Mouse (Mus musculus) heart, embryonic 16.5 days (tissue): ENCODE data around the gene Hmga2. TPM values are rescaled to one million over a fixed set of nuclear protein-coding genes. Genes with fewer than 3 reads are reported as not detected.

ENCODE experiments used
- ATAC-seq: fragments of 200-750 bp; cut with Nextera tagmentation; replicated peaks from 2 replicates; pipeline ENCODE4 v1.8.0; 2017; ENCODE audit warnings: moderate number of reproducible peaks; ENCODE audit not compliant: insufficient read depth, low FRiP score; ENCODE audit errors: extremely low read depth
- H3K27ac ChIP-seq: fragments of 300-500 bp; sonication (generic); 2 replicates; pipeline ENCODE4 v1.5.1; 2014; ENCODE audit warnings: mild to moderate bottlenecking, low read length, control low read depth, moderate library complexity
- H3K27me3 ChIP-seq: fragments of 300-500 bp; sonication (generic); 2 replicates; pipeline ENCODE4 v1.6.1; 2014; ENCODE audit warnings: low read length, mixed read lengths; ENCODE audit not compliant: control insufficient read depth, insufficient read depth
- H3K36me3 ChIP-seq: fragments of 300-500 bp; sonication (generic); 2 replicates; pipeline ENCODE4 v1.6.1; 2014; ENCODE audit not compliant: control insufficient read depth, insufficient read depth
- H3K4me1 ChIP-seq: fragments of 300-500 bp; sonication (generic); 2 replicates; pipeline ENCODE4 v1.6.1; 2014; ENCODE audit warnings: low read length, mixed read lengths; ENCODE audit not compliant: control insufficient read depth, insufficient read depth
- H3K4me2 ChIP-seq: fragments of 300-500 bp; sonication (generic); 2 replicates; pipeline ENCODE4 v1.6.1; 2014; ENCODE audit warnings: low read depth, mild to moderate bottlenecking, control low read depth, low read length
- H3K4me3 ChIP-seq: fragments of 300-500 bp; sonication (generic); 2 replicates; pipeline ENCODE4 v1.5.1; 2014; ENCODE audit warnings: mild to moderate bottlenecking, control low read depth, low read length
- H3K9ac ChIP-seq: fragments of 300-500 bp; sonication (generic); 2 replicates; pipeline ENCODE4 v1.6.1; 2014; ENCODE audit warnings: low read length, control low read depth
- H3K9me3 ChIP-seq: fragments of 300-500 bp; sonication (generic); replicated peaks from 2 replicates; pipeline ENCODE4 v1.6.1; 2016; ENCODE audit warnings: low read length; ENCODE audit not compliant: control insufficient read depth
- WGBS: fragments of 180-500 bp; shearing (Covaris S2); extraction: QIAGEN DNeasy Blood & Tissue Kit; methylation state at CpG from one replicate; pipeline ENCODE4 v1.1.7; 2014; 5-methylcytosine and 5-hydroxymethylcytosine counted together
- polyA plus RNA-seq: library from polyadenylated mRNA; unstranded; fragments of >200 nt; fragmentation: Nextera tagmentation; extraction: Ambion mirVana; gene quantifications from 2 replicates; pipeline ENCODE4 v1.2.1, GENCODE M21; 2015

Gene Hmga2
- polyA plus RNA-seq, 1 experiment from 2014 or later: 1.8 TPM

- WGBS: 82% methylated on average over 5 of the region's 5 CpGs
- Histone ChIP-seq H3K27ac (no peak overlapping the region), H3K4me3 (no peak overlapping the region), H3K36me3 (no peaks in the 10 kb centered on the region), H3K9me3 (no peaks in the 10 kb centered on the region), H3K9ac (no peak overlapping the region), H3K4me2 (no peak overlapping the region), H3K27me3 (no peaks in the 10 kb centered on the region), H3K4me1 (peaks cover 2% of the 10 kb centered on the region; the same call in 1 of the 2 replicates)
- ATAC-seq: no peak
Measured at GRCm38 (mm10) chr10:120412215-120412614, 64.1 kb downstream of the Hmga2 start.

- no peak for ATAC-seq
- no peak overlapping the region for H3K4me3 ChIP-seq
Measured at GRCm38 (mm10) chr10:120410958-120411357, 65.3 kb downstream of the Hmga2 start.

GRCm38 (mm10) chr10:120409131-120409530 is 67.1 kb downstream of the Hmga2 start:
- 52% methylated on average over 9 of the region's 9 CpGs for WGBS
- Histone ChIP-seq H3K4me1 (no peaks in the 10 kb centered on the region), H3K27ac (no peak overlapping the region), H3K36me3 (no peaks in the 10 kb centered on the region), H3K4me2 (no peak overlapping the region), H3K9ac (no peak overlapping the region), H3K9me3 (no peaks in the 10 kb centered on the region), H3K4me3 (no peak overlapping the region), H3K27me3 (no peaks in the 10 kb centered on the region)
- no peak; the same call in 1 of the 2 replicates for ATAC-seq

More at GRCm38 (mm10) chr10:120410958-120411357, 65.3 kb downstream of the Hmga2 start:
- H3K27me3 ChIP-seq: no peaks in the 10 kb centered on the region
- H3K9ac ChIP-seq: no peak overlapping the region
- H3K4me2 ChIP-seq: no peak overlapping the region
- no peaks in the 10 kb centered on the region for H3K9me3 ChIP-seq
- no peaks in the 10 kb centered on the region for H3K4me1 ChIP-seq
- 52% methylated on average over 4 of the region's 4 CpGs for WGBS
- H3K27ac ChIP-seq: no peak overlapping the region
- no peaks in the 10 kb centered on the region for H3K36me3 ChIP-seq

- no peaks in the 10 kb centered on the region for H3K9me3 ChIP-seq
- peaks cover 7% of the 10 kb centered on the region for H3K4me1 ChIP-seq
- no peak overlapping the region for H3K4me2 ChIP-seq
- no peak overlapping the region for H3K9ac ChIP-seq
- no peak overlapping the region for H3K4me3 ChIP-seq
- H3K27me3 ChIP-seq: no peaks in the 10 kb centered on the region
- WGBS: 44% methylated on average over 9 of the region's 9 CpGs
- ATAC-seq: no peak
- H3K36me3 ChIP-seq: no peaks in the 10 kb centered on the region
- H3K27ac ChIP-seq: no peak overlapping the region
Measured at GRCm38 (mm10) chr10:120407230-120407629, 69.0 kb downstream of the Hmga2 start.

GRCm38 (mm10) chr10:120406038-120406437 is 70.2 kb downstream of the Hmga2 start:
- no peak overlapping the region for H3K9ac ChIP-seq
- 84% methylated on average over 9 of the region's 9 CpGs for WGBS
- H3K36me3 ChIP-seq: no peaks in the 10 kb centered on the region
- H3K27ac ChIP-seq: no peak overlapping the region
- H3K9me3 ChIP-seq: no peaks in the 10 kb centered on the region
- H3K4me3 ChIP-seq: no peak overlapping the region
- H3K27me3 ChIP-seq: no peaks in the 10 kb centered on the region
- no peak for ATAC-seq
- no peak overlapping the region for H3K4me2 ChIP-seq
- peaks cover 12% of the 10 kb centered on the region for H3K4me1 ChIP-seq

GRCm38 (mm10) chr10:120405322-120405721 is 70.9 kb downstream of the Hmga2 start:
- Histone ChIP-seq H3K4me3 (no peak overlapping the region), H3K4me1 (peaks cover 12% of the 10 kb centered on the region), H3K9me3 (no peaks in the 10 kb centered on the region), H3K9ac (no peak overlapping the region), H3K27ac (no peak overlapping the region), H3K27me3 (no peaks in the 10 kb centered on the region), H3K36me3 (no peaks in the 10 kb centered on the region), H3K4me2 (no peak overlapping the region)
- WGBS: 90% methylated on average over 4 of the region's 4 CpGs
- no peak for ATAC-seq

- no peak overlapping the region for H3K27ac ChIP-seq
- ATAC-seq: no peak
- WGBS: 42% methylated on average over 5 of the region's 5 CpGs
- no peaks in the 10 kb centered on the region for H3K9me3 ChIP-seq
- no peak overlapping the region for H3K4me3 ChIP-seq
- H3K4me1 ChIP-seq: peaks cover 16% of the 10 kb centered on the region
- H3K27me3 ChIP-seq: no peaks in the 10 kb centered on the region
- H3K4me2 ChIP-seq: no peak overlapping the region
- no peaks in the 10 kb centered on the region for H3K36me3 ChIP-seq
- H3K9ac ChIP-seq: no peak overlapping the region
Measured at GRCm38 (mm10) chr10:120402966-120403365, 73.3 kb downstream of the Hmga2 start.

- H3K9ac ChIP-seq: no peak overlapping the region
- WGBS: 36% methylated on average over 8 of the region's 8 CpGs
- H3K36me3 ChIP-seq: no peaks in the 10 kb centered on the region
- H3K4me3 ChIP-seq: no peak overlapping the region
- H3K4me2 ChIP-seq: no peak overlapping the region
- no peaks in the 10 kb centered on the region for H3K27me3 ChIP-seq
- no peak; the same call in 1 of the 2 replicates for ATAC-seq
- peaks cover 16% of the 10 kb centered on the region for H3K4me1 ChIP-seq
- no peak overlapping the region for H3K27ac ChIP-seq
- H3K9me3 ChIP-seq: no peaks in the 10 kb centered on the region
Measured at GRCm38 (mm10) chr10:120401787-120402186, 74.5 kb downstream of the Hmga2 start.

- Histone ChIP-seq H3K4me1 (peaks cover 16% of the 10 kb centered on the region), H3K27me3 (no peaks in the 10 kb centered on the region), H3K9me3 (no peaks in the 10 kb centered on the region), H3K36me3 (no peaks in the 10 kb centered on the region), H3K4me3 (no peak overlapping the region), H3K9ac (no peak overlapping the region), H3K4me2 (no peak overlapping the region), H3K27ac (peak overlapping the region; percentile 32; the same call in 1 of the 2 replicates)
- no peak for ATAC-seq
- WGBS: 62% methylated on average over 9 of the region's 9 CpGs
Measured at GRCm38 (mm10) chr10:120399846-120400510, 76.3 kb downstream of the Hmga2 start.
